Mouse (Mus musculus): ENCODE measurements at regions not wholly inside any gene's neighbourhood (a gene's known extent, or its start where the extent isn't known, plus 50 kb on each side); places are given as distances from the start of the nearest gene placed in this dataset.
"Not testable (repeated sequence)": the region's sequence is repeated elsewhere in the genome, so short reads cannot be mapped to it uniquely, and the experiment has no call there.

DNA sequence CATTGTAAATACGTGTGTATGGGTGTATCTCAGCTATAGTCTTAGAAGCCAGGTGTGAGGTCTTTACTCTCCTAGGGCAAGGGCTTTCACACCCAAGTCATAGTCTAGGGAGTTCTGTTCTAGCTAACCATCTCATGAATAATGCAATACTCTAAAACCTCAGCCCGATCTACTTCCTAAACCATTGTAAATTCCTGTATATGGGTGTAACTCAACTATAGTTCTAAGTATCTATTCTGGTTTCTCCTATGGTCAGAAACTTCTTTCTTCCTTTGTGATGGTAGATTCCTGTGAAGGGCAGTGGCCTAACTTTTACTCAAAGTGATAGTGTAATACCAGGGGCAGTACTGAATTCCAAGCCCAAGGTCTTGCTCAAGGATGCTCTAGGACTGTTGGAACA, 58.7 kb upstream of the Srd5a3 start:
- not testable (repeated sequence) for DNase-seq

DNA sequence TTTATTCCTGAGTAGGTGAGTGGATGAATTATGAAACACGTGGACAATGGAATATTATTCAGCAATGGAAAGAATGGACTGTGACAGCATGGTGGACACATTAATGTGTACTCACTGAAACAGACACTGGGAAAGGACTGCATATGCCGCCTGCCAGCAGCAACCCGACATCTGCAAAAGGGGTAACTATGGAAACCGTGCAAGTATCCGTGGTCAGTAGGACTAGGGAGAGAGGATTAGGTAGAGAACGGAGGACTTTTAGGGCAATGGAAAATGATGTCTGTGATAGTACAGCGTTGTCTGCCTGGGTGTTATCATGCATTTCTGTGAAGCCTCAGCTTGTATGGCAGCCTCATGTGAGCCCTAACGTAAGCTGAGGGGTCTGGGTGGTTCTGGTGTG, 59.6 kb upstream of the Srd5a3 start:
- no peak for DNase-seq

DNA sequence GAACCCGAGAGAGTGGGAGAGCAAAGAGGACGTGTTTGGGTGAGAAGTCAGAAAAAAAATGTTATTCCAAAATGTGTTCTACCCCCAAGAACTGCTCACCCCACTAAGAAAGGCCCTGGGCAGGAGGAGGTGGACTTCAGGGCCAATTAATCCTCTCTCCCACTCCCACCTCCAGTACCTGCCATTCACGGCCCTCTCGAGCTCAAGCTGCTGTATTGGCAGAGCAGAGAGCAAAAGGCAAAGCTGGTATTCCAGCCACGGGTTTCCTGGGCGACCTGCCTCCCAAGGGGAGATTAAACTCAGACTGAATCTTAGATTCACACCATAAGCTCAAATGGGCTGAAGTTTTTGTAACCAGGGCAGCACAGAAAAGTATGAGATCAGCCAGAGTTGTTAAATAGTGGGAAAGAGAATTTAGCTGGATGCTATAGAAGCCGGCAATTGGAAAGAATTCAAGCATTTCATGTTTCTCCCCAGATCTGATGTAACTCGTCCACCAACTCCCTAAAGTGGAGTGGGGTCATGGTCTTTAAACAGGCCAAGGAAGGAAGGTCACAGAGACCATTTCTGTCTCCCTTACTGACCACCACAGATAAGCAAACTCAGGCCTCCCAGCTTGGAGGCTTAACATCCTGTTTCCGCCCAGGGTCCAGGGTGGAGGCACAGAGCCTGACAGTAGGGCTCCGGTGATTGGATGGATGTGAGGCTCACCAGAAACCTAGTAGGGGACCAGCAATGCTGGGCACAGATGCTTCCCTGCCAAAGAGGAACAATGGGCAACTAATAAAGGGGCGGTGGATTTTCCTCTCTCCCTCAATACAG, 60.7 kb upstream of the Srd5a3 start:
- DNase-seq = peak; percentile 52

GRCm38 (mm10) chr5:76078485-76078884, 61.6 kb upstream of the Srd5a3 start:
- DNase-seq = no peak

- no peak for DNase-seq
Observed at GRCm38 (mm10) chr5:76076283-76076682, 63.8 kb upstream of the Srd5a3 start.

DNA sequence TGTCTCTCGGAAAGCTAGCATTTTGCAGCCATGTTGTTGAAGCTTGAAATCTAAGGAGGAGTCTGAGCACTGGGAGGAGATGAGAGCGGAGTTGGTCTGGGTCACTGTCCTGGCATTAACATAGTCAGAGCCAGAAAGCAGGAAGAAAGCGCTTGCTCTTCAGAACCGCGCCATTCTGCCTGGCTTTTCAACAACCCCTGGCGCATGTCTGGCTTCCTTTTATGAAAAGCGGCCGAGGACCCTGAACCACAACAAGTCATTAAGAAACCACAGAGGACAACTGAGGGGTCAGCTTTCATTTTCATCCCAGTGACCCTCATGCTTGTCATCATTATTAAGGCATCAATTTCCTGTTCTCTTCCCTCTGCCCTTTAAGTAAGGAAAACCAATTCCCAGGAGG, 64.7 kb upstream of the Srd5a3 start:
- peak; percentile 39 for DNase-seq

DNA sequence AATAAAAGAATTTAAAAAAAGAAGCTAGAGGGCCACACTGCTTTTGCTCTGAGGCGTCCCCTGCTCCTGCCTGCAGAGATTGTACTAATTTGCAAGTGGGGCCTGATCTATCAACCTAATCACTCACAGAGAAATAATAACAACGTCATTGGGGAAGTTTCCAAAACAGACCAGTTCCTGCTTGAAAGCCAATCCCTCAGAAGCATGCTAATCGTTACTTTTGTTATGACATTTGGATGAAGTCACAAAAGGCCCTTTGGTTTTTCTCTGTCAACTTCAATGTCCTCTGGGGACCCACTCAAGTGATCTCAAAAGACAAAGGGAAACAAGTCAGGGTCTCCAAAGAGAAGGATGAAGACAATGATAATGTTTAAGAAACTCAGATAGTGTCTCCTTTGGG, 72.2 kb upstream of the Srd5a3 start:
- no peak for DNase-seq

- DNase-seq = peak; percentile 10
Observed at GRCm38 (mm10) chr5:76067231-76067630, 72.8 kb upstream of the Srd5a3 start.

DNA sequence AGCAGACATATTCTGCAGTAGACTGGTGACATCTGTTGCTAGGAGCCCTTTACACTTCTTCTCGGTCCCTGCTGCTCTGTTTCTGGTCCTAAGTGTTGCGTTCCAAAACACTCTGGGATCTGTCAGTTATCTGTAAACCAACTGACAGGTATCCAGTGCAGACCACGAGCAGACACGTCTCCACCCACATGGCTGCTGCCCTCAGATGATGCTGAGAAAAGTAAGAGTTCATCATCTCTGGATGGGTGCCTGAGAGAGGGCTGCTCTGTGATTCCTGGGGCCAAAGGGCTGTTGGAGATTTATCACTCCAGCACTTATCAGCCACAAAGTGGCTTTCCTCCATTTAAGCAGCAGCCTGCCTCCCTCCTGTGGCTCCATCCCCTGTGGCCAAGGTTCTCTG, 74.3 kb upstream of the Srd5a3 start:
- DNase-seq = no peak

DNA sequence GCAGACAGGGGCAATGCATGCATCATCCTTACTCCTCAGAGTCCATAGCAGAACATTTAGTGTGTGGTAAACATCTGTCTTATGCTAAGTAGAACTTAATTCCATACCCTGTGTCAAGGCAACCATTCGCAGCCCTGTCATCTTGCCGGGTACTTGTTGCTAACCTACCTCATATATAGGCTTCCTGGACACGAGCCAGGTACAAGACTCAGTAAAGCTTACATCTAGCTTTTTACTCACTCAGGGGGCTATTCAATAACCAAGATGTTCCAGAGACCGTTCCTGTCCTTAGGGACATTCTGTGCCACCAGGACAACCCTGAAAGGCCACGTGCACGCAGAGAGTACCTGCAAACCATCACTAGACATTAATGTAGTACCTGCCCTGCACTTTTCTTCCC, 74.8 kb upstream of the Srd5a3 start:
- no peak for DNase-seq

GRCm38 (mm10) chr5:76064686-76065085, 75.4 kb upstream of the Srd5a3 start:
- no peak for DNase-seq

DNA sequence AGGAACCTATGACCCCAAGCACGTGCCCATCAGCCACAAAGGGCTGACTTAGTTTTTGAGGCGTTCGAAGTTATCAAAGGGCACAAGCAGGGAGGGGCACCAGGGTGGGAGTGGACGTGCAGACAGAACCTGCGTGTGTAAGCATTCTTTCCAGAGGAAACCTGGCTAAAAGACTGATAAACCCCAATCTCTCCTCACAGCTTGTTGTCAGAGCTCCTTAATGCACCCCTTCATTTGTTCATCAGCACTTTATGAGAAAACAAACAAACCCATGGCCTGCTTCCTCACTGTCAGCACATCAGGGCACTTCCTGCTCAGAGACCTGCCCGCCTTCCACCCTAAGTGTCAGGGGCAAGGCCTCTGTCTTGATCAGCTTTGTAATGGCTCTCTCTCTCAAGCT, 76.6 kb upstream of the Srd5a3 start:
- no peak for DNase-seq

DNA sequence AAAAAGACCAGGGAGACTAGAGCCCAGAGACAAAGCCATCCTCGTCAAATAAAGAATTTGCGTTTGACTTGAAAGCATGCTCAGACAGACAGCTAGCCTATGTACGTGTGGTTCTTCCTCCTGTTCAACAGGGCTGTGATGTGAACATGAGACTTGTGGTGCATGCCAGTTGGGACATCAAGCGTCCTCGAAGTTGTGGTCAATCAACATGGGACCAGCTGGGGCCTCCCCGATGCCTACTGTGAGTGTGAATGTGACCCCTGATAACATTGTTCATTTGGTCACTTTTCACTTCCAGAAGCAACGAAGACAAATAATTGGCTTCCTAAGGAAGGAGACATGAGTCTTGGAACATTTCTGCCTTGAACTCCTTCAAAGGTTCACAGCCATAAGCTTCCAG, 79.8 kb upstream of the Kdr start:
- no peak for DNase-seq

DNA sequence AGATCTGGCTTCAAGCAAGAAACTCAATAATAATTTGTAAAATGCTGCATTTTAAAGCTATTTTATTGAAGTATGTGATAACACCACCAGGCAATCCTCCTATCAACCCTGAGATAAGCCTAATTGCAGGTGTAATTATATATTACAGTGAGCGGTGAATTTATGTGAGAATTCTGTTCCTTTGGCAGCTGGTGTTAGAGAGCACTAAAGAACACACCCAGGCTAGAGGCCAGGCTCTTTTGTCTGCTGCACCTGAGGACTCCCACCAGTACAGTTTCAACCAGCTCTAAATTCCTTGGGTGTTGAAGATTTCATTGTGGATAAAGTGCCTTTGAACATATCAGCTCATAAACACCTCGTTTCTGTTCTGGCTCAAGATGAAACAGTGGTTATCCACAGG, 77.6 kb upstream of the Kdr start:
- no peak for DNase-seq

DNA sequence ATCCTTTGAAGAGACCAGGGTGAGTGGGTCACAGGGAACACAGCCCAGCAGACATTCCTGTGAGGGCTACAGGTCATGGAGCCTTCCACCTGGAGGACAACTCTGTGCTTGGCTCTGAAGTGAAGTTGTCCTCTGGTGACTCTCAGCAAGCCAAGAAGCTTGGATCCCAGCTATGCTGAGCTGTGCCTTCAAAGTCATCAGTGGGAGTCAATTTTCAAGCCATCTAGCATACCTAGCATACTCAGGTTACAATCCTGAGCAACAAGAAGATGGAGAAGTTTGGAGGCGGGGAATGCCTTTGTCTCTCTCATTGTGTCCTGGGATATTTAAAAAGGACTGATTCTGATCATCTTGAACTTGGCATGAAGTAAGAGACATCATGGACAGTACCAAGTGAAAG, 74.5 kb upstream of the Kdr start:
- no peak for DNase-seq

DNA sequence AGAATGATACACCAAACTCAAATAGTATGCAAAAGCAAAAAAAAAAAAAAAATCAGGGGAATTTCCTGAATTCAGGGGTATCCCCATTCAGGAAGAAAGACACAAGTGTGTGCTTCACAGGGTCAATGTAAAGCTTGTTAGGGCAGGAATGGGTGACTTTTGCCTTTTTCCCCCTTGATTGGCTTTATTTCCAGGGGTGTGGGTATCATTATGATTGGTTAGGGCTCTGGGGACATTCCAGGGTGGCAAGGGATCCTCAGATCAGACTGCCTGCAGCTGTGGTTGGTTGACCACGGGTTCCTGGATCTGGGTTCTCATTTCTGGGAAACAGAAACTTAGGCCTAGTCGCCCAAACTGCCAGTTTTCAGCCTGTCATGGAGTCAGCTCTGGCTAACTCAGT, 73.4 kb upstream of the Kdr start:
- DNase-seq = no peak

- no peak for DNase-seq
Observed at GRCm38 (mm10) chr5:76048103-76048874, 70.0 kb upstream of the Kdr start.

DNA sequence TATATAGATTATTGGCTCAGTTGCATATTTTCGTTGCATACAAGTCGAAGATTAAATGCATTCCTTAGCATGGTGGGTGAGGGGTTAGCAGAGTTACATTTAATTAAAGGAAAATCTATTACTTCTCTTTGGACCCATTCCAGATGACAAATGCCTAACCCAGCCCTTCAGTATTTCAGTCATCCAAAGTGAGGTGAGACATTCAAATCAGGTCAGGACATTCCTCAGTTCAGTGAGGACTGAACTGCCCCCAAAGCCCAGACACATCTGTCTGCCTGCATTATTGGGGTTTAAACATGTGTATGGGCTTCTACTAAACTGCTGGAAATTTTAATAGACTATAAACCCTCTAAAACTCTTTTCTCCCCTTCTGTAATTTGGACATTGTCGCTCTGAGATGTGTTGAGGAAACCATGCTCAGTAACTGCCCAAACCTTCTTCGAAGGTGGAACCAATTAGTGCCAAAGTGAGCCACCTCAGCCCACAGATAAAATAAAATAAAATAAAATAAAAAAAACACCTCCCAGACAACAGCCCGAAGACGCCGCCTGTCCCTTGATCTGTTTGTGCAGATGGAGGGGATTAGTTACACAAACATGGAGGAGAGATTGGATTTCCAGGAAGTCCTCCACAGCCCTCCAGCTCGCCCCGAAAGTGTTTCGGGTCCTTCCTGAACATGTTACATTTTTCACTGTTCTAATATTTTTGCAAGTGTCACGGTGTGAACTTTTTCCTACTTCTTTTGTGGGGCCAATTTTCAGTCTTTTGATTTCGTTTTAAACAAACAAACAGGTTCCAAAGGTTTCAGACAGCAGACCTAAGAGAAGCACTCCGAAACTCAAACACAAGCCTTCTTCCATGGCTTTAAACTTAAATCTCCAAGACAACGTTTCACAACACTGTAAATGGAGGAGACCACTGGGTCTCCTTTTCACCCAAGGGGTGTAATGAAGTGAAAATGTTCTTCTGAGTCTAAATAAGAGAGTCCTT, 65.6 kb upstream of the Kdr start:
- DNase-seq = no peak

DNA sequence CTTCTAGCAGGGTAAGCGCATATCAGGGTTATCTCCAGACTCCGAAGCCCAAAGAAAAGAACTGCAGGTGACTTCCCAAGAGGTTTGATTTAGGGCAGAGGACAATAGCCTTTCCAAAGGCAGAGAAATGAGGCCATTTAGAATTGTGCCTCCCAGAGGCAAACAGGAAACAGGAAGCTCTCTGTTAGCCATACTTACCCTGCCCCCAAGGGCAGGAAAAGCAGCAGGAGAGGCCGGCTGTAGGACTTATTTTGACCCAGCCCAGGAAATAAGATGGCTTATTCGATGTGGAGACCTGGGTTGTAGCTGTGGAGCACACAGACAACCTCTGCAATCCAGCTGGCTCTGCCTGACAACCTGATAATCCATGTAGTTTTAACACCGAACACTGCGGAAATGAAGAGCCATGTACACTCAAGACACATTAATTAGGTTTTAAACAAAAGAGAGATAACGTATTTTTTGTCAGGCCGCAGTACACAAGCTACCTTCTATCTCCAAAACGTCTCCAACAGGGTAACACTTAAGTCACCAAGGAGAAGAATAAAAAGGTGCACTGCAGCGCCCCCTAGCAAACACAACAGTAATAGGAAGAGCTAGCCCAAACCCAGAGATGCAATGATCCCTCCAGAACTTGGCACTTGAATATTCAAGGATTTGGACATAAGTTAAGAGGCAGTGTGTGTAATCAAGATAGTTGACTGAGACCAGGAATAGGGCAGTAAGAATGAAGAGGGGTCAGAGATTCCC, 62.4 kb upstream of the Kdr start:
- peak; percentile 50 for DNase-seq

GRCm38 (mm10) chr5:76028729-76029128, 50.5 kb upstream of the Kdr start:
- no peak for DNase-seq
